Mouse (Mus musculus) liver, postnatal 0 days (tissue): ENCODE results near the gene Mrgprf. TPM values are rescaled to one million over a fixed set of nuclear protein-coding genes. Genes with fewer than 3 reads are reported as not detected.

Experiments used
- ATAC-seq: fragments of 200-750 bp; cut with Nextera tagmentation; 2 replicates; pipeline ENCODE4 v1.8.0; 2017; ENCODE audit warnings: mild to moderate bottlenecking, moderate library complexity
- DNase-seq: peaks from one replicate; pipeline ENCODE4 v3.0.0-alpha.2; 2016
- H3K27ac ChIP-seq: fragments of 300-500 bp; sonication (generic); 2 replicates; pipeline ENCODE4 v1.5.1; 2014; ENCODE audit warnings: antibody characterized with exemption, moderate library complexity, mild to moderate bottlenecking, low read depth
- H3K27me3 ChIP-seq: fragments of 300-500 bp; sonication (generic); 2 replicates; pipeline ENCODE4 v1.6.1; 2014; ENCODE audit warnings: low read length, control low read depth, mixed read lengths; ENCODE audit not compliant: insufficient read depth
- H3K36me3 ChIP-seq: fragments of 300-500 bp; sonication (generic); replicated peaks from 2 replicates; pipeline ENCODE4 v1.6.1; 2014; ENCODE audit warnings: mild to moderate bottlenecking, control low read depth, low read length, moderate library complexity, mixed read lengths; ENCODE audit not compliant: insufficient read depth
- H3K4me1 ChIP-seq: fragments of 300-500 bp; sonication (generic); 2 replicates; pipeline ENCODE4 v1.6.1; 2014; ENCODE audit warnings: antibody characterized with exemption, mild to moderate bottlenecking, control low read depth; ENCODE audit not compliant: insufficient read depth
- H3K4me2 ChIP-seq: fragments of 300-500 bp; sonication (generic); 2 replicates; pipeline ENCODE4 v1.6.1; 2014; ENCODE audit warnings: low read depth, mild to moderate bottlenecking, low read length, moderate library complexity, mixed read lengths
- H3K4me3 ChIP-seq: fragments of 300-500 bp; sonication (generic); 2 replicates; pipeline ENCODE4 v1.5.1; 2014; ENCODE audit warnings: low read depth, low read length
- H3K9ac ChIP-seq: fragments of 300-500 bp; sonication (generic); replicated peaks from 2 replicates; pipeline ENCODE4 v1.6.1; 2014; ENCODE audit warnings: mild to moderate bottlenecking, moderate library complexity
- H3K9me3 ChIP-seq: fragments of 300-500 bp; sonication (generic); 2 replicates; pipeline ENCODE4 v1.6.1; 2016; ENCODE audit warnings: mild to moderate bottlenecking, control low read depth, low read length, mixed read lengths
- CTCF ChIP-seq: sonication (generic); IDR thresholded peaks from 2 replicates; pipeline ENCODE4 v1.5.1; 2016; ENCODE audit warnings: antibody characterized with exemption, low read depth
- EP300 ChIP-seq: IDR thresholded peaks from 2 replicates; pipeline ENCODE4 v1.6.1; 2016; ENCODE audit warnings: antibody characterized with exemption, low read depth, mild to moderate bottlenecking
- WGBS: fragments of 180-500 bp; shearing (Covaris S2); extraction: QIAGEN DNeasy Blood & Tissue Kit; methylation state at CpG from one replicate; pipeline ENCODE4 v1.1.7; 2014; ENCODE audit not compliant: insufficient replicate concordance; 5-methylcytosine and 5-hydroxymethylcytosine counted together
- polyA plus RNA-seq: library from polyadenylated mRNA; unstranded; fragments of >200 nt; fragmentation: Nextera tagmentation; extraction: Ambion mirVana; gene quantifications from 2 replicates; pipeline ENCODE4 v1.2.1, GENCODE M21; 2015

Gene Mrgprf
- polyA plus RNA-seq, 1 experiment from 2014 or later: 0.16 TPM

DNA sequence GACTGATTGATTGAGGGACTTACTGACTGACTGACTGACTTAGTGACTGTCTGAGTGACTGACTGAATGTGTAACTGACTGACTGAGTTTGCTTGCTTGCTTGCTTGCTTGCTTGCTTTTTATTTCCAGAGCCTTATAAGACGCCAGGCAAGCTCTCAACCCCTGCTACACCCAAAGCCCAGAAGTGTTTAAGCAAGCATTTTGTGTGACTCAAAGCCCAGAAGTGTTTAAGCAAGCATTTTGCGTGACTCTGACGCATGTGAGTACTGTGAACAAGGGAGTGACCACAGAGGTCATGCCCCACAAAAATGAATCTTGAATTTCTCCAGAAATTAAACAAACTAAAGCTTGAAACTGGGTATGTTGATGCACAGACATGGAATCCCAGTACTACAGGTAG is 16.3 kb upstream of the Mrgprf start:
- DNase-seq (no peak), ATAC-seq (peak; percentile 28; the same call in 1 of the 2 replicates)
- Histone ChIP-seq H3K4me3 (0 out of 2 replicates have a peak overlapping the region, but pooled peaks have one; percentile 57), H3K9me3 (no peaks in the 10 kb centered on the region), H3K36me3 (peaks cover 2% of the 10 kb centered on the region; the same call in 1 of the 2 replicates), H3K9ac (no peak overlapping the region), H3K27ac (no peak overlapping the region), H3K27me3 (no peaks in the 10 kb centered on the region), H3K4me1 (peaks cover 17% of the 10 kb centered on the region), H3K4me2 (0 out of 2 replicates have a peak overlapping the region, but pooled peaks have one; percentile 81)
- TF ChIP-seq EP300 (no peak), CTCF (no peak)
- 50% methylated on average over 3 of the region's 3 CpGs for WGBS

- WGBS: 75% methylated on average over 4 of the region's 4 CpGs
Observed at GRCm38 (mm10) chr7:145285476-145285875, 15.2 kb upstream of the Mrgprf start.

DNA sequence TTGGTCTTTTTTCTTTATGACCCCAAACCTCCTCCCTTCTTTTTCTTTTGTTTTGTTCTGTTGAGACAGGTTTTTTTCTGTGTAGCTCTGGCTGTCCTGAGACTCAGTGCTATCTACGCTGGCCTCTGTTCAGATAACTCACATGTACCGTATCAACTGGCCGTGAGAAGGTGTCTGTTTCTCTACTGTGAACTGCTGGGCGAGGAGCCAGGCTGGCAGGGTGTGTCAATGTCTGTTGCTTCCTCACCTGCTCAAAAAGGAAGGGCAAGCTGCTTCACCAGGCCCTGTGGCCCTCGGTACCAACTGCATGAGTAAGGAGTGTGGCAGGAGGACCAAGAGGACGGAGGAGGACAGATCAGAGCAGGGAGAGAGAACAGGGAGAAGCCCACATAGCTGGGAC is 13.2 kb upstream of the Mrgprf start:
- no peak overlapping the region for H3K27ac ChIP-seq
- H3K4me2 ChIP-seq: no peak overlapping the region
- H3K4me1 ChIP-seq: peaks cover 13% of the 10 kb centered on the region
- no peaks in the 10 kb centered on the region for H3K36me3 ChIP-seq
- ATAC-seq (no peak), DNase-seq (no peak)
- no peaks in the 10 kb centered on the region for H3K27me3 ChIP-seq
- no peak overlapping the region for H3K4me3 ChIP-seq
- H3K9ac ChIP-seq: no peak overlapping the region
- TF ChIP-seq EP300 (no peak), CTCF (no peak)
- 46% methylated on average over 6 of the region's 6 CpGs for WGBS
- no peaks in the 10 kb centered on the region for H3K9me3 ChIP-seq

More at GRCm38 (mm10) chr7:145285476-145285875, 15.2 kb upstream of the Mrgprf start:
- DNase-seq (no peak), ATAC-seq (no peak)
- H3K4me2 ChIP-seq: no peak overlapping the region
- no peak overlapping the region for H3K9ac ChIP-seq
- TF ChIP-seq EP300 (no peak), CTCF (no peak)
- no peaks in the 10 kb centered on the region for H3K36me3 ChIP-seq
- H3K4me1 ChIP-seq: peaks cover 17% of the 10 kb centered on the region
- no peak overlapping the region for H3K27ac ChIP-seq
- H3K4me3 ChIP-seq: no peak overlapping the region
- H3K9me3 ChIP-seq: no peaks in the 10 kb centered on the region
- H3K27me3 ChIP-seq: no peaks in the 10 kb centered on the region

- 32% methylated on average over 5 of the region's 5 CpGs for WGBS
- no peak overlapping the region for H3K27ac ChIP-seq
- H3K9me3 ChIP-seq: no peaks in the 10 kb centered on the region
- TF ChIP-seq EP300 (no peak), CTCF (peak; percentile 46)
- H3K27me3 ChIP-seq: no peaks in the 10 kb centered on the region
- H3K36me3 ChIP-seq: no peaks in the 10 kb centered on the region
- ATAC-seq: no peak
- H3K4me2 ChIP-seq: no peak overlapping the region
- H3K9ac ChIP-seq: no peak overlapping the region
- 0 out of 2 replicates have a peak, but pooled peaks cover under 1% of the 10 kb centered on the region for H3K4me1 ChIP-seq
- DNase-seq: no peak
- no peak overlapping the region for H3K4me3 ChIP-seq
Observed at GRCm38 (mm10) chr7:145289302-145289701, 11.3 kb upstream of the Mrgprf start.

DNA sequence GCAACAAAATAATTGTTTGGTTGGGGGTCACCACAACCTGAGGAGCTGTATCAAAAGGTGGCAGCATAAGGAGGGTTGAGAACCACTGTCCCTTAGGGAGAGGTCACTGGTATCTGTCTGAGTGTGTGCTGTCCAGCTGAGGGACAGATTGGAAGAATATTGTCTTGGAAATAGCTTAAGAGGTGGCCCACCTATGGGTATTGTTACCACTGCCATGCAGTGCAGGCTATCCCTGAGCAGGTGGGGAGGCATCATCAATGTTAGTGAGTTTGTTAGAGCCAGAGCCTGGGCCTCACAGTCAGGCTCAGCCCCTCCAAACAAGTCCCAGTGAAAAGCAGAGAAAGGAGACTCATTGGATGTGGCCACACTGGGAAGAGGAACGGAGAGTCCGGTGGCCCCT is 8.8 kb upstream of the Mrgprf start:
- WGBS: 77% methylated on average over 2 of the region's 2 CpGs

GRCm38 (mm10) chr7:145292726-145293125 is 7.9 kb upstream of the Mrgprf start:
- no peaks in the 10 kb centered on the region for H3K9me3 ChIP-seq

More for the DNA sequence above, 8.8 kb upstream of the Mrgprf start:
- H3K36me3 ChIP-seq: no peaks in the 10 kb centered on the region
- H3K27ac ChIP-seq: no peak overlapping the region
- H3K4me1 ChIP-seq: no peaks in the 10 kb centered on the region
- no peak overlapping the region for H3K4me2 ChIP-seq
- H3K27me3 ChIP-seq: no peaks in the 10 kb centered on the region
- DNase-seq: no peak
- no peaks in the 10 kb centered on the region for H3K9me3 ChIP-seq
- no peak overlapping the region for H3K4me3 ChIP-seq
- no peak for ATAC-seq
- no peak overlapping the region for H3K9ac ChIP-seq
- TF ChIP-seq EP300 (no peak), CTCF (no peak)

DNA sequence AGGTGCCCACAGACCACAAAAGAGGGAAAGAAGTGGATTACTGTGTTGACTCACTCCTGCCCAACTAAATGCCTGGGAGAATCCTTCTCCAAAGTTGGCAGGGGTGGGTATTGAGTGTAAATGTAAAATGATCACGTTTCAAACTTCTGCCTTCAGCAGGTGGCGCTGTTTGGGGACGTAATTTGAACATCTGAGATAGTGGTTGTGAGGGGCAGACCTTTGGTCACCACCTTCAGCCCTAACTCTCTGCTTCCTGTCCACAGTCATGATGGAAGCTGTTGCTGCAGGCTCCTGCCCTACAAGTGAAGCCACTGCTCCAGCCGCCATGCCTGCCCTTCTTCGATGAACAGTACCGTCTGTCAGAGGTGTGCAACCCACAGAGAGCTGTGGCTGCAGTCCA is 6.8 kb upstream of the Mrgprf start:
- H3K4me3 ChIP-seq: no peak overlapping the region
- DNase-seq: no peak
- H3K4me2 ChIP-seq: no peak overlapping the region
- 34% methylated on average over 6 of the region's 6 CpGs for WGBS
- no peaks in the 10 kb centered on the region for H3K4me1 ChIP-seq
- no peak overlapping the region for H3K27ac ChIP-seq
- no peaks in the 10 kb centered on the region for H3K9me3 ChIP-seq
- no peak for TF ChIP-seq EP300
- TF ChIP-seq CTCF: peak; percentile 54
- H3K9ac ChIP-seq: no peak overlapping the region
- no peak for ATAC-seq
- no peaks in the 10 kb centered on the region for H3K36me3 ChIP-seq
- no peaks in the 10 kb centered on the region for H3K27me3 ChIP-seq

More at GRCm38 (mm10) chr7:145292726-145293125, 7.9 kb upstream of the Mrgprf start:
- WGBS: 69% methylated on average over 2 of the region's 2 CpGs
- no peaks in the 10 kb centered on the region for H3K27me3 ChIP-seq
- ATAC-seq (no peak), DNase-seq (no peak)
- no peak overlapping the region for H3K4me2 ChIP-seq
- no peak overlapping the region for H3K4me3 ChIP-seq
- no peak overlapping the region for H3K9ac ChIP-seq
- TF ChIP-seq CTCF: no peak
- no peak for TF ChIP-seq EP300
- H3K4me1 ChIP-seq: no peaks in the 10 kb centered on the region
- no peak overlapping the region for H3K27ac ChIP-seq
- no peaks in the 10 kb centered on the region for H3K36me3 ChIP-seq
